Mouse (Mus musculus): ENCODE measurements at regions not wholly inside any gene's neighbourhood (a gene's known extent, or its start where the extent isn't known, plus 50 kb on each side); places are given as distances from the start of the nearest gene placed in this dataset.
A peak's percentile ranks its signal among the peaks of the same experiment; 100 is the strongest.

- Histone ChIP-seq H3K9me3 (no peaks in the 10 kb centered on the region), H3K9ac (no peak overlapping the region), H3K27ac (no peak overlapping the region), H3K4me2 (no peak overlapping the region), H3K36me3 (no peaks in the 10 kb centered on the region), H3K4me3 (no peak overlapping the region), H3K27me3 (peaks cover 2% of the 10 kb centered on the region; the same call in 1 of the 2 replicates), H3K4me1 (no peaks in the 10 kb centered on the region)
- no peak for ATAC-seq (ENCODE audit: insufficient number of reproducible peaks, low FRiP score, low TSS enrichment, low read depth)
- 80% methylated on average over 2 of the region's 2 CpGs for WGBS
Measured at GRCm38 (mm10) chr11:17468431-17469165, 211.2 kb downstream of the C1d start.

GRCm38 (mm10) chr11:17481436-17481996 lies 224.1 kb downstream of the C1d start:
- H3K27ac ChIP-seq: no peak overlapping the region
- no peaks in the 10 kb centered on the region for H3K4me1 ChIP-seq
- H3K36me3 ChIP-seq: no peaks in the 10 kb centered on the region
- H3K4me3 ChIP-seq: no peak overlapping the region
- ATAC-seq (ENCODE audit: insufficient number of reproducible peaks, low FRiP score, low TSS enrichment, low read depth): no peak
- H3K9ac ChIP-seq: no peak overlapping the region
- 56% methylated on average over 4 of the region's 4 CpGs for WGBS
- H3K9me3 ChIP-seq: no peaks in the 10 kb centered on the region
- no peak overlapping the region for H3K4me2 ChIP-seq
- H3K27me3 ChIP-seq: no peaks in the 10 kb centered on the region

GRCm38 (mm10) chr11:17483849-17484441 lies 226.6 kb downstream of the C1d start:
- no peak for ATAC-seq (ENCODE audit: insufficient number of reproducible peaks, low FRiP score, low TSS enrichment, low read depth)
- Histone ChIP-seq H3K36me3 (no peaks in the 10 kb centered on the region), H3K27me3 (no peaks in the 10 kb centered on the region), H3K9ac (no peak overlapping the region), H3K27ac (no peak overlapping the region), H3K4me2 (no peak overlapping the region), H3K4me3 (no peak overlapping the region), H3K4me1 (no peaks in the 10 kb centered on the region), H3K9me3 (no peaks in the 10 kb centered on the region)
- 72% methylated on average over 3 of the region's 3 CpGs for WGBS

GRCm38 (mm10) chr11:17501120-17502043 lies 244.0 kb downstream of the C1d start:
- H3K9me3 ChIP-seq: no peaks in the 10 kb centered on the region
- 26% methylated on average over 14 of the region's 14 CpGs for WGBS
- peak; percentile 86 for ATAC-seq (ENCODE audit: insufficient number of reproducible peaks, low FRiP score, low TSS enrichment, low read depth)
- no peaks in the 10 kb centered on the region; the same call in 1 of the 2 replicates for H3K27me3 ChIP-seq
- H3K4me3 ChIP-seq: no peak overlapping the region
- peaks cover 11% of the 10 kb centered on the region; the same call in 1 of the 2 replicates for H3K4me1 ChIP-seq
- peak overlapping the region; percentile 24; the same call in 1 of the 2 replicates for H3K27ac ChIP-seq
- no peak overlapping the region for H3K9ac ChIP-seq
- H3K36me3 ChIP-seq: no peaks in the 10 kb centered on the region
- no peak overlapping the region; the same call in 1 of the 2 replicates for H3K4me2 ChIP-seq

GRCm38 (mm10) chr11:17502052-17502451 lies 244.7 kb downstream of the C1d start:
- WGBS: 47% methylated on average over 7 of the region's 7 CpGs
- Histone ChIP-seq H3K9ac (no peak overlapping the region), H3K4me1 (peaks cover 11% of the 10 kb centered on the region; the same call in 1 of the 2 replicates), H3K4me2 (no peak overlapping the region; the same call in 1 of the 2 replicates), H3K27ac (peak overlapping the region; percentile 24; the same call in 1 of the 2 replicates), H3K4me3 (no peak overlapping the region), H3K36me3 (no peaks in the 10 kb centered on the region), H3K9me3 (no peaks in the 10 kb centered on the region), H3K27me3 (no peaks in the 10 kb centered on the region; the same call in 1 of the 2 replicates)
- ATAC-seq (ENCODE audit: insufficient number of reproducible peaks, low FRiP score, low TSS enrichment, low read depth): peak; percentile 24; the same call in 1 of the 2 replicates

- Histone ChIP-seq H3K4me3 (no peak overlapping the region), H3K27me3 (no peaks in the 10 kb centered on the region), H3K9ac (no peak overlapping the region), H3K9me3 (no peaks in the 10 kb centered on the region), H3K36me3 (no peaks in the 10 kb centered on the region), H3K4me2 (no peak overlapping the region), H3K4me1 (peaks cover 6% of the 10 kb centered on the region; the same call in 1 of the 2 replicates), H3K27ac (no peak overlapping the region)
- WGBS: 40% methylated on average over 12 of the region's 12 CpGs
- no peak for ATAC-seq (ENCODE audit: insufficient number of reproducible peaks, low FRiP score, low TSS enrichment, low read depth)
Measured at GRCm38 (mm10) chr11:17522220-17522919, 265.0 kb downstream of the C1d start.

- 82% methylated on average over 4 of the region's 4 CpGs for WGBS
- ATAC-seq (ENCODE audit: insufficient number of reproducible peaks, low FRiP score, low TSS enrichment, low read depth): no peak
Measured at GRCm38 (mm10) chr11:17523329-17523728, 265.9 kb downstream of the C1d start.

GRCm38 (mm10) chr11:17524985-17525775 lies 267.8 kb downstream of the C1d start:
- peaks cover 8% of the 10 kb centered on the region; the same call in 1 of the 2 replicates for H3K4me1 ChIP-seq
- H3K27ac ChIP-seq: no peak overlapping the region
- no peak overlapping the region for H3K4me2 ChIP-seq
- WGBS: 50% methylated on average over 7 of the region's 7 CpGs
- no peak overlapping the region for H3K4me3 ChIP-seq
- H3K27me3 ChIP-seq: no peaks in the 10 kb centered on the region
- no peak for ATAC-seq (ENCODE audit: insufficient number of reproducible peaks, low FRiP score, low TSS enrichment, low read depth)
- H3K36me3 ChIP-seq: no peaks in the 10 kb centered on the region
- H3K9me3 ChIP-seq: no peaks in the 10 kb centered on the region
- no peak overlapping the region for H3K9ac ChIP-seq

More at GRCm38 (mm10) chr11:17523329-17523728, 265.9 kb downstream of the C1d start:
- H3K36me3 ChIP-seq: no peaks in the 10 kb centered on the region
- H3K9me3 ChIP-seq: no peaks in the 10 kb centered on the region
- H3K4me3 ChIP-seq: no peak overlapping the region
- H3K27me3 ChIP-seq: no peaks in the 10 kb centered on the region
- peaks cover 6% of the 10 kb centered on the region; the same call in 1 of the 2 replicates for H3K4me1 ChIP-seq
- no peak overlapping the region for H3K9ac ChIP-seq
- no peak overlapping the region for H3K27ac ChIP-seq
- H3K4me2 ChIP-seq: no peak overlapping the region

- H3K4me3 ChIP-seq: no peak overlapping the region
- H3K9me3 ChIP-seq: no peaks in the 10 kb centered on the region
- peaks cover 8% of the 10 kb centered on the region; the same call in 1 of the 2 replicates for H3K4me1 ChIP-seq
- no peak for ATAC-seq (ENCODE audit: insufficient number of reproducible peaks, low FRiP score, low TSS enrichment, low read depth)
- no peak overlapping the region for H3K4me2 ChIP-seq
- H3K9ac ChIP-seq: no peak overlapping the region
- no peaks in the 10 kb centered on the region for H3K27me3 ChIP-seq
- no peaks in the 10 kb centered on the region for H3K36me3 ChIP-seq
- WGBS: 40% methylated on average over 5 of the region's 5 CpGs
- no peak overlapping the region for H3K27ac ChIP-seq
Measured at GRCm38 (mm10) chr11:17526476-17526875, 269.1 kb downstream of the C1d start.

- ATAC-seq (ENCODE audit: insufficient number of reproducible peaks, low FRiP score, low TSS enrichment, low read depth): no peak
- WGBS: 69% methylated on average over 6 of the region's 6 CpGs
- Histone ChIP-seq H3K9me3 (no peaks in the 10 kb centered on the region), H3K27ac (no peak overlapping the region), H3K27me3 (no peaks in the 10 kb centered on the region), H3K4me1 (peaks cover 3% of the 10 kb centered on the region; the same call in 1 of the 2 replicates), H3K4me2 (no peak overlapping the region), H3K4me3 (no peak overlapping the region), H3K9ac (no peak overlapping the region), H3K36me3 (no peaks in the 10 kb centered on the region)
Measured at GRCm38 (mm10) chr11:17528609-17529008, 271.2 kb downstream of the C1d start.
